Comparison of ENCODE assay signal across 9 mouse cellular contexts in the genomic region with DNA sequence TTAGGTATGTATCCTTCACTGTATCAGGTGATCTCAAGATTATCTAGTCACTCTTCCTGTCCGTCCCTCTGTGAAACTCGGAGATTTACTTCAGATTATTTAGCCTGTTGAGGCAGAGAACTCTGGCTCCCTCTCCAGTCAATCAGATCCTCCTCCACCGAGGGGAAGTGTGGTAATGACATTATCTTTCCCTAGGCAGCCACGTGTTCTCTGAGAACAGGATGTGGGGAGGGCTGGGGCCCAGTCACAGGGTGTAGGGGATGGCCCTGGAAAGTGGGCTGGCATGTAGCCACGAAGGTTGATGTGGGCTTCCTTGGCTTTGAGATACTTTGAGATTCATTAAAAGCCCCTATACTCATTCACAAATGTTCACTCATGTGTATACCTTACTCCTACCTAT. TPM values are rescaled to one million over a fixed set of nuclear protein-coding genes. Genes with fewer than 3 reads are reported as not detected.
DNase-seq lines count a peak whose midpoint lies in the region; TF ChIP-seq lines count a peak whose summit lies in the region.
"Had no signal": no experiment of that assay in that cellular context is flagged by ENCODE, and none has a peak within 500 bp of the region (broad histone marks: within the 10 kb centered on the region; RNA-seq: fewer than 3 reads in every experiment).

No protein-coding gene starts in this region.

- no peak overlapping the region for H3K4me3 ChIP-seq in testis, adult 2 months (ENCODE audit: control insufficient read depth, low read depth, low read length)
- no peak overlapping the region for H3K4me3 ChIP-seq in embryonic fibroblast, embryonic 13.5 days (ENCODE audit: insufficient read depth, low read length)
- H3K4me3 ChIP-seq in kidney, adult 2 months (ENCODE audit: insufficient read depth, low read depth, low read length) = no peak overlapping the region
- H3K4me3 ChIP-seq: embryonic facial prominence, embryonic 13.5 days had no signal

- 0 out of 2 replicates have a peak overlapping the region, but pooled peaks have one; percentile 13 for H3K27ac ChIP-seq in testis, adult 2 months (ENCODE audit: control insufficient read depth, insufficient read depth, low read depth, low read length)
- peak overlapping the region; percentile 78 for H3K27ac ChIP-seq in embryonic fibroblast, embryonic 13.5 days (ENCODE audit: insufficient read depth, low read length)
- peak overlapping the region; percentile 66; the same call in 1 of the 2 replicates for H3K27ac ChIP-seq in kidney, adult 2 months (ENCODE audit: insufficient read depth, low read depth, low read length)
- H3K27ac ChIP-seq: embryonic facial prominence, embryonic 13.5 days had no signal

- no peak for DNase-seq in testis, postnatal 14 days (ENCODE audit: low spot score)
- DNase-seq in kidney, adult 2 months = peak; percentile 71
- peak; percentile 73 to 79 for DNase-seq in lung, postnatal 4 days
- DNase-seq in thymus, postnatal 14 days = peak; percentile 69
- DNase-seq in neural tube, embryonic 10.5 days (ENCODE audit: extremely low spot score, low spot score) = no peak
- no peak for DNase-seq in cerebellum, adult 8-10 months

- no peak for TF ChIP-seq CTCF in testis, adult 2 months (IDR thresholded peaks at IDR 0.05; ENCODE audit: control insufficient read depth, insufficient read depth, insufficient replicate concordance, low read depth, low read length)
- TF ChIP-seq CTCF in embryonic fibroblast, embryonic 13.5 days (IDR thresholded peaks at IDR 0.05; ENCODE audit: borderline replicate concordance, insufficient read depth, low read length) = no peak
- TF ChIP-seq CTCF in kidney, adult 2 months (conservative IDR thresholded peaks at IDR 0.05; ENCODE audit: insufficient read depth, insufficient read length, low read depth, low read length) = 0 out of 2 replicates have a peak, but pooled peaks have one; percentile 21

- no peak for TF ChIP-seq POLR2A in testis, adult 2 months (IDR thresholded peaks at IDR 0.05; ENCODE audit: control insufficient read depth, low read depth, low read length)
- no peak for TF ChIP-seq POLR2A in embryonic fibroblast, embryonic 13.5 days (IDR thresholded peaks at IDR 0.05; ENCODE audit: low read depth, low read length)
- no peak for TF ChIP-seq POLR2A in kidney, adult 2 months (IDR thresholded peaks at IDR 0.05; ENCODE audit: low read depth, low read length)

- 28% methylated on average over 5 of the region's 5 CpGs for WGBS in kidney, adult 2 months

- no peaks in the 10 kb centered on the region for H3K36me3 ChIP-seq in testis, adult 2 months (ENCODE audit: control insufficient read depth, insufficient read depth, low read length)
- H3K36me3 ChIP-seq in kidney, adult 2 months (ENCODE audit: control insufficient read depth, insufficient read depth, low read length) = no peaks in the 10 kb centered on the region
- H3K36me3 ChIP-seq: embryonic facial prominence, embryonic 13.5 days had no signal

- no peaks in the 10 kb centered on the region for H3K27me3 ChIP-seq in testis, adult 2 months (ENCODE audit: control insufficient read depth, insufficient read depth, low read length)
- no peaks in the 10 kb centered on the region for H3K27me3 ChIP-seq in kidney, adult 2 months (replicated peaks; ENCODE audit: control insufficient read depth, insufficient read depth, low read length)

- H3K4me1 ChIP-seq in testis, adult 2 months (ENCODE audit: control insufficient read depth, insufficient read depth, low read length) = no peaks in the 10 kb centered on the region
- H3K4me1 ChIP-seq in embryonic fibroblast, embryonic 13.5 days (ENCODE audit: control insufficient read depth, insufficient read depth, low read length) = peaks cover 25% of the 10 kb centered on the region
- H3K4me1 ChIP-seq in kidney, adult 2 months (ENCODE audit: control insufficient read depth, insufficient read depth, low read length) = peaks cover 12% of the 10 kb centered on the region
- H3K4me1 ChIP-seq: embryonic facial prominence, embryonic 13.5 days had no signal

RNA-seq across cellular contexts. Expression of a gene that starts 34.3 kb away (rescaled TPM):
- polyA plus RNA-seq in testis, adult 2 months (2012; rRNA removed) = 3.1 and 3.2 TPM in 2 replicates
- 473 and 817 TPM in 2 replicates for polyA plus RNA-seq in embryonic fibroblast, embryonic 13.5 days (2011; ENCODE audit: insufficient read length, low read depth, missing spikeins)
- polyA plus RNA-seq in kidney, adult 2 months (2012; rRNA removed) = 82.2 and 101 TPM in 2 replicates

Comparison
In these comparisons a context has a peak if more than half of its experiments do, and no peak if none do; other contexts are left out.
1. H3K27ac ChIP-seq: peak in every context shown above with its lines; median percentile 78 in embryonic fibroblast, embryonic 13.5 days; 66 in kidney, adult 2 months; 13 in testis, adult 2 months.
2. DNase-seq: peak in kidney, adult 2 months (single experiment), lung, postnatal 4 days (2 of 2) and thymus, postnatal 14 days (single experiment); none in testis, postnatal 14 days (single experiment), neural tube, embryonic 10.5 days (single experiment) and cerebellum, adult 8-10 months (single experiment).
3. RNA of a gene that starts 34.3 kb away (polyA plus RNA-seq): 473 to 817 TPM in embryonic fibroblast, embryonic 13.5 days and 82.2 to 101 TPM in kidney, adult 2 months; 3.1 to 3.2 TPM in testis, adult 2 months; every median in the first group is over 10 times any median in the second.